Mouse (Mus musculus): Measurements from ENCODE around the gene Rilpl1.
A peak's percentile ranks its signal among the peaks of the same experiment; 100 is the strongest.

- TF ChIP-seq POLR2A (IDR thresholded peaks at IDR 0.05; ENCODE audit: insufficient read depth, low read depth, low read length) (peak; percentile 72; the same call in 1 of the 2 replicates), CTCF (IDR thresholded peaks at IDR 0.05; ENCODE audit: insufficient read depth, low read depth, low read length) (no peak)
These were observed 21.5 kb upstream of the Rilpl1 start, which contains the start of gene Ddx55 for GRCm38 (mm10) chr5:124552558-124553307.

Measured in olfactory bulb, adult 2 months (tissue).